In the genomic region with DNA sequence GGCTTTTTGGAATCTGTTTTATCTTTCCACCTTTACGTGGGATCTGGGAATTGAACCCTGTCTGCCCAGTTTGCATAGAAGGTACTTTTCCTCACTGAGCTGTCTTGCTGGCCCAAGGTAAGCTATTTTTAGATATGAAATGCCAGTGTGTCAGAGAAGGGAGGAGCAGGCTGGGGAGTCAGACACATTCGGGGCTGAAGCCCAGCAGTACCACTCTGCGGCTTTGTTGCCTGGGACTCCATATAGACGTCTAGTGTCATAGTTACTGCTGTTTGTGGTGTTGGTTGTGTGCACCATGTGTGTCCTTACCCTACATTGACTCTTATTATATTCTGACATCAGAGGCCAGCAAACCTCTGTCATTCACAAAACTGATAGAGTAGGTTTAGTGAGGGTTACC, we compare ENCODE assay signal across 17 mouse cellular contexts.
"Had no signal": no experiment of that assay in that cellular context is flagged by ENCODE, and none has a peak within 500 bp of the region (broad histone marks: within the 10 kb centered on the region; RNA-seq: fewer than 3 reads in every experiment).

No protein-coding gene starts in this region.

- H3K27me3 ChIP-seq: midbrain, embryonic 12.5 days; neural tube, embryonic 13.5 days; neural tube, embryonic 15.5 days had no signal

- H3K4me3 ChIP-seq: midbrain, embryonic 10.5 days; midbrain, embryonic 12.5 days; myocyte; neural tube, embryonic 13.5 days; neural tube, embryonic 15.5 days had no signal

- H3K27ac ChIP-seq: midbrain, embryonic 10.5 days; midbrain, embryonic 12.5 days; neural tube, embryonic 13.5 days; neural tube, embryonic 15.5 days had no signal

- H3K36me3 ChIP-seq: neural tube, embryonic 13.5 days; neural tube, embryonic 15.5 days had no signal

- H3K9me3 ChIP-seq: midbrain, embryonic 10.5 days; midbrain, embryonic 12.5 days; neural tube, embryonic 13.5 days; neural tube, embryonic 15.5 days had no signal

- DNase-seq: lung, embryonic 14.5 days; lung, postnatal 10 days; lung, postnatal 4 days; midbrain, embryonic 14.5 days; retina, postnatal 1 day; right cerebral cortex, adult 18-20 months; right cerebral cortex, postnatal 25 days; right cerebral cortex, postnatal 4 days; spleen, adult 18-20 months; thymus, adult 18-20 months; thymus, postnatal 14 days; thymus, postnatal 36 days had no signal
